Comparison of ENCODE assay signal across 17 mouse cellular contexts in the genomic region with DNA sequence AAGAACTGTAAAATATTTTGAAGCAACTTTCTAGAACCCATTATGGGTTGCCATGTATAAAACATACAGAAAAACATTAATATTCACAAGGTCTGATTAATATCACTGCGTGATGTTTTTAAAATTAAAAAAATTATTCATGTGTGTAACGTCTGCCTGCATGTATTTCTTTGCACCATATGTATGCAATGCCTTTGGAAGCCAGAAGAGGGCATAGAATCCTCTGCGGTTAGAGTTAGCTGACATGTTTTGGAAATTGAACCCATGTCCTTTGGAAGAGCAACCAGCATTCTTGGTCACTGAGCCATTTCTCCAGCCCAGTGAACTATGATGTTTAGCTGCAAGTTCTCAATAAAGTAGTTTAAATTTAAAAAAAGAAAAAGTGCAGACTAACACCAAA.
DNase-seq lines count a peak whose midpoint lies in the region; ATAC-seq and TF ChIP-seq lines count a peak whose summit lies in the region.
"Had no signal": no experiment of that assay in that cellular context is flagged by ENCODE, and none has a peak within 500 bp of the region (broad histone marks: within the 10 kb centered on the region; RNA-seq: fewer than 3 reads in every experiment).

No protein-coding gene starts in this region.

- no peaks in the 10 kb centered on the region for H3K4me1 ChIP-seq in intestine, postnatal 0 days (replicated peaks; ENCODE audit: control insufficient read depth, insufficient read depth, low read length)
- H3K4me1 ChIP-seq in intestine, embryonic 15.5 days (replicated peaks): no peaks in the 10 kb centered on the region
- no peaks in the 10 kb centered on the region for H3K4me1 ChIP-seq in E14TG2a.4 (replicated peaks; ENCODE audit: low read depth, low read length)
- H3K4me1 ChIP-seq: embryonic facial prominence, embryonic 13.5 days; forebrain, embryonic 10.5 days; limb, embryonic 13.5 days had no signal

- H3K36me3 ChIP-seq in intestine, postnatal 0 days (ENCODE audit: control insufficient read depth, insufficient read depth): no peaks in the 10 kb centered on the region
- no peaks in the 10 kb centered on the region for H3K36me3 ChIP-seq in intestine, embryonic 15.5 days
- H3K36me3 ChIP-seq in E14TG2a.4 (ENCODE audit: insufficient read depth, low read length): no peaks in the 10 kb centered on the region
- H3K36me3 ChIP-seq: embryonic facial prominence, embryonic 13.5 days; forebrain, embryonic 10.5 days; limb, embryonic 13.5 days had no signal

- no peak overlapping the region for H3K4me3 ChIP-seq in intestine, postnatal 0 days (ENCODE audit: low read depth, low read length)
- no peak overlapping the region for H3K4me3 ChIP-seq in intestine, embryonic 15.5 days (replicated peaks)
- H3K4me3 ChIP-seq in E14TG2a.4 (replicated peaks; ENCODE audit: low read length): no peak overlapping the region
- H3K4me3 ChIP-seq: embryonic facial prominence, embryonic 13.5 days; forebrain, embryonic 10.5 days; limb, embryonic 13.5 days had no signal

- TF ChIP-seq CTCF in intestine, postnatal 0 days (IDR thresholded peaks at IDR 0.05; ENCODE audit: low read depth): peak; percentile 47
- peak; percentile 60 for TF ChIP-seq CTCF in E14TG2a.4 (conservative IDR thresholded peaks at IDR 0.05; ENCODE audit: low read length)
- TF ChIP-seq CTCF in brain, embryonic 14.5 days (IDR thresholded peaks at IDR 0.05; ENCODE audit: borderline replicate concordance, extremely low read depth, insufficient read depth, insufficient read length): peak; percentile 28; the same call in 1 of the 2 replicates

- no peak overlapping the region for H3K27ac ChIP-seq in intestine, postnatal 0 days (ENCODE audit: low read depth, low read length)
- H3K27ac ChIP-seq in intestine, embryonic 15.5 days: no peak overlapping the region
- H3K27ac ChIP-seq: embryonic facial prominence, embryonic 13.5 days; forebrain, embryonic 10.5 days; limb, embryonic 13.5 days had no signal

- H3K9me3 ChIP-seq in intestine, postnatal 0 days (ENCODE audit: control insufficient read depth): no peaks in the 10 kb centered on the region
- no peaks in the 10 kb centered on the region for H3K9me3 ChIP-seq in intestine, embryonic 15.5 days
- H3K9me3 ChIP-seq in E14TG2a.4 (ENCODE audit: low read length): no peaks in the 10 kb centered on the region
- H3K9me3 ChIP-seq: embryonic facial prominence, embryonic 13.5 days; forebrain, embryonic 10.5 days; limb, embryonic 13.5 days had no signal

- H3K4me2 ChIP-seq in intestine, postnatal 0 days (replicated peaks; ENCODE audit: low read depth): no peak overlapping the region
- H3K4me2 ChIP-seq in intestine, embryonic 15.5 days (replicated peaks): no peak overlapping the region
- H3K4me2 ChIP-seq: embryonic facial prominence, embryonic 13.5 days; heart, embryonic 11.5 days; limb, embryonic 13.5 days had no signal

- no peak for TF ChIP-seq POLR2A in brain, embryonic 14.5 days (IDR thresholded peaks at IDR 0.05; ENCODE audit: borderline replicate concordance, extremely low read depth, insufficient read depth, insufficient read length, poor library complexity, severe bottlenecking)

- WGBS in intestine, postnatal 0 days: 38% methylated on average over 3 of the region's 3 CpGs
- WGBS in intestine, embryonic 15.5 days: 34% methylated on average over 3 of the region's 3 CpGs

- no peak overlapping the region for H3K9ac ChIP-seq in intestine, postnatal 0 days (ENCODE audit: low read depth, low read length)
- no peak overlapping the region for H3K9ac ChIP-seq in intestine, embryonic 15.5 days
- H3K9ac ChIP-seq: embryonic facial prominence, embryonic 13.5 days; limb, embryonic 13.5 days had no signal

- peak; percentile 3 to 5 for DNase-seq in cerebellum, postnatal 14 days
- DNase-seq in cerebellum, adult 11-12 months: no peak
- peak; percentile 12 for DNase-seq in brain, embryonic 14.5 days (ENCODE audit: low read depth)
- DNase-seq in adrenal gland, postnatal 14 days: no peak
- DNase-seq in spleen, postnatal 10 days (ENCODE audit: low spot score in 2 of 2): no peak
- DNase-seq: adrenal gland, postnatal 36 days; cerebellum, adult 11 months; gastrocnemius, postnatal 14 days; kidney, adult 11 months; lung, adult 18-20 months had no signal

- no peaks in the 10 kb centered on the region for H3K27me3 ChIP-seq in intestine, postnatal 0 days (replicated peaks; ENCODE audit: control insufficient read depth, insufficient read depth, low read length)
- no peaks in the 10 kb centered on the region for H3K27me3 ChIP-seq in intestine, embryonic 15.5 days (replicated peaks)
- H3K27me3 ChIP-seq in E14TG2a.4 (ENCODE audit: insufficient read depth, low read length): no peaks in the 10 kb centered on the region
- H3K27me3 ChIP-seq: embryonic facial prominence, embryonic 13.5 days; limb, embryonic 13.5 days had no signal

- ATAC-seq in intestine, postnatal 0 days: no peak
- ATAC-seq in intestine, embryonic 15.5 days: no peak

Comparison
In these comparisons a context has a peak if more than half of its experiments do, and no peak if none do; other contexts are left out.
1. DNase-seq: peak in cerebellum, postnatal 14 days (2 of 2) and brain, embryonic 14.5 days (single experiment); none in cerebellum, adult 11-12 months (single experiment), adrenal gland, postnatal 14 days (single experiment) and spleen, postnatal 10 days (0 of 2).
2. Peak in every context shown above with its lines, with median percentiles within 50 percentile points of each other: CTCF ChIP-seq.